Mouse (Mus musculus) midbrain, embryonic 11.5 days (tissue): Measurements from ENCODE around the gene Alg9. TPM values are rescaled to one million over a fixed set of nuclear protein-coding genes. Genes with fewer than 3 reads are reported as not detected.

Experiments used
- ATAC-seq: fragments of 200-750 bp; cut with Nextera tagmentation; 2 replicates; pipeline ENCODE4 v1.8.0; 2017; ENCODE audit warnings: moderate TSS enrichment, moderate library complexity; ENCODE audit not compliant: low FRiP score
- DNase-seq: peaks from one replicate; pipeline ENCODE4 v3.0.0; 2015; ENCODE audit warnings: low spot score; ENCODE audit errors: missing footprints
- H3K27ac ChIP-seq: fragments of 300-500 bp; sonication (generic); 2 replicates; pipeline ENCODE4 v1.5.1; 2014; ENCODE audit warnings: low read depth, low read length
- H3K27me3 ChIP-seq: fragments of 300-500 bp; sonication (generic); 2 replicates; pipeline ENCODE4 v1.6.1; 2014; ENCODE audit warnings: mild to moderate bottlenecking, low read length, moderate library complexity, mixed read lengths; ENCODE audit not compliant: control insufficient read depth, insufficient read depth
- H3K36me3 ChIP-seq: fragments of 300-500 bp; sonication (generic); 2 replicates; pipeline ENCODE4 v1.6.1; 2014; ENCODE audit warnings: mild to moderate bottlenecking, low read length, moderate library complexity, mixed read lengths; ENCODE audit not compliant: control insufficient read depth, insufficient read depth
- H3K4me1 ChIP-seq: fragments of 300-500 bp; sonication (generic); 2 replicates; pipeline ENCODE4 v1.6.1; 2014; ENCODE audit warnings: low read length; ENCODE audit not compliant: control insufficient read depth, insufficient read depth
- H3K4me2 ChIP-seq: fragments of 300-500 bp; sonication (generic); 2 replicates; pipeline ENCODE4 v1.6.1; 2014; ENCODE audit warnings: mild to moderate bottlenecking, moderate library complexity
- H3K4me3 ChIP-seq: fragments of 300-500 bp; sonication (generic); 2 replicates; pipeline ENCODE4 v1.5.1; 2014; ENCODE audit warnings: low read depth, low read length
- H3K9ac ChIP-seq: fragments of 300-500 bp; sonication (generic); 2 replicates; pipeline ENCODE4 v1.6.1; 2014; ENCODE audit warnings: low read length
- H3K9me3 ChIP-seq: fragments of 300-500 bp; sonication (generic); 2 replicates; pipeline ENCODE4 v1.6.1; 2016; ENCODE audit warnings: low read length; ENCODE audit not compliant: control insufficient read depth
- WGBS: fragments of 180-500 bp; shearing (Covaris S2); extraction: QIAGEN DNeasy Blood & Tissue Kit; methylation state at CpG from one replicate; pipeline ENCODE4 v1.1.7; 2014; 5-methylcytosine and 5-hydroxymethylcytosine counted together
- polyA plus RNA-seq: library from polyadenylated mRNA; unstranded; fragments of >200 nt; fragmentation: Nextera tagmentation; extraction: Ambion mirVana; gene quantifications from 2 replicates; pipeline ENCODE4 v1.2.1, GENCODE M21; 2014

Alg9 gene
- polyA plus RNA-seq, 1 experiment from 2014 or later = 34.4 TPM

GRCm38 (mm10) chr9:50875470-50875869, 100.7 kb downstream of the Alg9 start:
- Histone ChIP-seq H3K27me3 (no peaks in the 10 kb centered on the region), H3K27ac (no peak overlapping the region), H3K4me2 (no peak overlapping the region), H3K4me3 (no peak overlapping the region), H3K4me1 (no peaks in the 10 kb centered on the region), H3K9me3 (no peaks in the 10 kb centered on the region), H3K36me3 (peaks cover 21% of the 10 kb centered on the region), H3K9ac (no peak overlapping the region)
- ATAC-seq (no peak), DNase-seq (no peak)
- WGBS = 92% methylated on average over 4 of the region's 4 CpGs

- Histone ChIP-seq H3K36me3 (peaks cover 21% of the 10 kb centered on the region), H3K4me1 (no peaks in the 10 kb centered on the region), H3K4me3 (no peak overlapping the region), H3K27me3 (no peaks in the 10 kb centered on the region), H3K9ac (no peak overlapping the region), H3K27ac (no peak overlapping the region), H3K9me3 (no peaks in the 10 kb centered on the region), H3K4me2 (no peak overlapping the region)
- 87% methylated on average over 3 of the region's 3 CpGs for WGBS
- DNase-seq = no peak
- no peak for ATAC-seq
These were observed 101.5 kb downstream of the Alg9 start for GRCm38 (mm10) chr9:50876287-50876686.

- Histone ChIP-seq H3K27ac (no peak overlapping the region), H3K4me2 (no peak overlapping the region), H3K4me3 (no peak overlapping the region), H3K36me3 (peaks cover 19% of the 10 kb centered on the region), H3K27me3 (no peaks in the 10 kb centered on the region), H3K4me1 (no peaks in the 10 kb centered on the region), H3K9me3 (no peaks in the 10 kb centered on the region), H3K9ac (no peak overlapping the region)
- no peak for DNase-seq
- WGBS = 94% methylated on average over 3 of the region's 3 CpGs
- ATAC-seq = no peak
These were observed 102.6 kb downstream of the Alg9 start for GRCm38 (mm10) chr9:50877431-50877830.

- no peak overlapping the region for H3K4me3 ChIP-seq
- WGBS = 91% methylated on average over 2 of the region's 2 CpGs
- no peak overlapping the region for H3K4me2 ChIP-seq
- DNase-seq = no peak
- no peak overlapping the region for H3K9ac ChIP-seq
- H3K27me3 ChIP-seq = no peaks in the 10 kb centered on the region
- H3K27ac ChIP-seq = no peak overlapping the region
- ATAC-seq = no peak
- peaks cover 16% of the 10 kb centered on the region for H3K36me3 ChIP-seq
- no peaks in the 10 kb centered on the region for H3K4me1 ChIP-seq
- H3K9me3 ChIP-seq = no peaks in the 10 kb centered on the region
These were observed 107.4 kb downstream of the Alg9 start for GRCm38 (mm10) chr9:50882183-50882582.

GRCm38 (mm10) chr9:50884093-50884492, 109.3 kb downstream of the Alg9 start:
- Histone ChIP-seq H3K9ac (no peak overlapping the region), H3K36me3 (peaks cover 16% of the 10 kb centered on the region), H3K9me3 (no peaks in the 10 kb centered on the region), H3K27me3 (no peaks in the 10 kb centered on the region), H3K4me2 (no peak overlapping the region), H3K4me3 (no peak overlapping the region), H3K4me1 (peaks cover 4% of the 10 kb centered on the region; the same call in 1 of the 2 replicates), H3K27ac (no peak overlapping the region)
- DNase-seq (no peak), ATAC-seq (no peak)
- 87% methylated on average over 8 of the region's 8 CpGs for WGBS

GRCm38 (mm10) chr9:50884741-50885599, 110.2 kb downstream of the Alg9 start:
- Histone ChIP-seq H3K4me3 (no peak overlapping the region), H3K9ac (no peak overlapping the region), H3K27ac (no peak overlapping the region), H3K36me3 (peaks cover 10% of the 10 kb centered on the region), H3K4me2 (no peak overlapping the region), H3K27me3 (no peaks in the 10 kb centered on the region), H3K9me3 (no peaks in the 10 kb centered on the region), H3K4me1 (peaks cover 4% of the 10 kb centered on the region; the same call in 1 of the 2 replicates)
- ATAC-seq = no peak
- peak; percentile 89 for DNase-seq
- 90% methylated on average over 10 of the region's 10 CpGs for WGBS

GRCm38 (mm10) chr9:50885600-50885987, 110.8 kb downstream of the Alg9 start:
- 67% methylated on average over 1 of the region's 1 CpGs for WGBS
- DNase-seq (no peak), ATAC-seq (no peak)
- peaks cover 4% of the 10 kb centered on the region; the same call in 1 of the 2 replicates for H3K4me1 ChIP-seq
- H3K27me3 ChIP-seq = no peaks in the 10 kb centered on the region
- H3K27ac ChIP-seq = no peak overlapping the region
- H3K4me2 ChIP-seq = no peak overlapping the region
- no peak overlapping the region for H3K4me3 ChIP-seq
- no peaks in the 10 kb centered on the region for H3K9me3 ChIP-seq
- no peak overlapping the region for H3K9ac ChIP-seq
- peaks cover 7% of the 10 kb centered on the region for H3K36me3 ChIP-seq

- peaks cover 4% of the 10 kb centered on the region for H3K36me3 ChIP-seq
- WGBS = 88% methylated on average over 1 of the region's 1 CpGs
- H3K27me3 ChIP-seq = no peaks in the 10 kb centered on the region
- no peak overlapping the region for H3K4me2 ChIP-seq
- H3K9me3 ChIP-seq = no peaks in the 10 kb centered on the region
- DNase-seq = no peak
- no peak overlapping the region for H3K4me3 ChIP-seq
- H3K4me1 ChIP-seq = peaks cover 4% of the 10 kb centered on the region; the same call in 1 of the 2 replicates
- ATAC-seq = no peak
- no peak overlapping the region for H3K9ac ChIP-seq
- no peak overlapping the region for H3K27ac ChIP-seq
These were observed 112.1 kb downstream of the Alg9 start for GRCm38 (mm10) chr9:50886870-50887269.

- no peak for DNase-seq
- Histone ChIP-seq H3K4me2 (no peak overlapping the region), H3K27me3 (no peaks in the 10 kb centered on the region), H3K36me3 (peaks cover 4% of the 10 kb centered on the region), H3K27ac (no peak overlapping the region), H3K4me3 (no peak overlapping the region), H3K4me1 (peaks cover 4% of the 10 kb centered on the region; the same call in 1 of the 2 replicates), H3K9me3 (no peaks in the 10 kb centered on the region), H3K9ac (no peak overlapping the region)
- ATAC-seq = peak; percentile 69
- WGBS = 25% methylated on average over 4 of the region's 4 CpGs
These were observed 112.5 kb downstream of the Alg9 start for GRCm38 (mm10) chr9:50887351-50887750.
